Mouse (Mus musculus) limb, embryonic 12.5 days (tissue): ENCODE data around the gene Eya2. TPM values are rescaled to one million over a fixed set of nuclear protein-coding genes. Genes with fewer than 3 reads are reported as not detected.
"Not testable (repeated sequence)": the region's sequence is repeated elsewhere in the genome, so short reads cannot be mapped to it uniquely, and the experiment has no call there.

Experiments
- ATAC-seq: fragments of 200-750 bp; cut with Nextera tagmentation; 2 replicates; pipeline ENCODE4 v1.8.0; 2017; ENCODE audit warnings: low read depth, moderate TSS enrichment; ENCODE audit not compliant: insufficient number of reproducible peaks, insufficient read depth, low FRiP score, low TSS enrichment
- H3K27ac ChIP-seq: fragments of 300-500 bp; sonication (generic); 2 replicates; pipeline ENCODE4 v1.5.1; 2016; ENCODE audit warnings: mild to moderate bottlenecking, moderate library complexity
- H3K27me3 ChIP-seq: fragments of 300-500 bp; sonication (generic); 2 replicates; pipeline ENCODE4 v1.6.1; 2016; ENCODE audit warnings: mild to moderate bottlenecking, moderate library complexity
- H3K36me3 ChIP-seq: fragments of 300-500 bp; sonication (generic); 2 replicates; pipeline ENCODE4 v1.6.1; 2016; ENCODE audit warnings: mild to moderate bottlenecking, moderate library complexity
- H3K4me1 ChIP-seq: fragments of 300-500 bp; sonication (generic); replicated peaks from 2 replicates; pipeline ENCODE4 v1.6.1; 2016
- H3K4me2 ChIP-seq: fragments of 300-500 bp; sonication (generic); 2 replicates; pipeline ENCODE4 v1.6.1; 2016; ENCODE audit warnings: mild to moderate bottlenecking, moderate library complexity
- H3K4me3 ChIP-seq: fragments of 300-500 bp; sonication (generic); replicated peaks from 2 replicates; pipeline ENCODE4 v1.5.1; 2016; ENCODE audit warnings: mild to moderate bottlenecking
- H3K9ac ChIP-seq: fragments of 300-500 bp; sonication (generic); replicated peaks from 2 replicates; pipeline ENCODE4 v1.6.1; 2016; ENCODE audit warnings: mild to moderate bottlenecking, moderate library complexity
- H3K9me3 ChIP-seq: fragments of 300-500 bp; sonication (generic); 2 replicates; pipeline ENCODE4 v1.6.1; 2016; ENCODE audit warnings: mild to moderate bottlenecking, moderate library complexity
- WGBS: fragments of 180-500 bp; shearing (Covaris S2); methylation state at CpG from one replicate; pipeline ENCODE4 v1.1.7; 2016; 5-methylcytosine and 5-hydroxymethylcytosine counted together
- polyA plus RNA-seq: library from polyadenylated mRNA; unstranded; fragments of >200 nt; fragmentation: Nextera tagmentation; extraction: Ambion mirVana; gene quantifications from 2 replicates; pipeline ENCODE4 v1.2.1, GENCODE M21; 2016

Gene Eya2
- 9.7 and 11.2 TPM in 2 replicates for polyA plus RNA-seq

DNA sequence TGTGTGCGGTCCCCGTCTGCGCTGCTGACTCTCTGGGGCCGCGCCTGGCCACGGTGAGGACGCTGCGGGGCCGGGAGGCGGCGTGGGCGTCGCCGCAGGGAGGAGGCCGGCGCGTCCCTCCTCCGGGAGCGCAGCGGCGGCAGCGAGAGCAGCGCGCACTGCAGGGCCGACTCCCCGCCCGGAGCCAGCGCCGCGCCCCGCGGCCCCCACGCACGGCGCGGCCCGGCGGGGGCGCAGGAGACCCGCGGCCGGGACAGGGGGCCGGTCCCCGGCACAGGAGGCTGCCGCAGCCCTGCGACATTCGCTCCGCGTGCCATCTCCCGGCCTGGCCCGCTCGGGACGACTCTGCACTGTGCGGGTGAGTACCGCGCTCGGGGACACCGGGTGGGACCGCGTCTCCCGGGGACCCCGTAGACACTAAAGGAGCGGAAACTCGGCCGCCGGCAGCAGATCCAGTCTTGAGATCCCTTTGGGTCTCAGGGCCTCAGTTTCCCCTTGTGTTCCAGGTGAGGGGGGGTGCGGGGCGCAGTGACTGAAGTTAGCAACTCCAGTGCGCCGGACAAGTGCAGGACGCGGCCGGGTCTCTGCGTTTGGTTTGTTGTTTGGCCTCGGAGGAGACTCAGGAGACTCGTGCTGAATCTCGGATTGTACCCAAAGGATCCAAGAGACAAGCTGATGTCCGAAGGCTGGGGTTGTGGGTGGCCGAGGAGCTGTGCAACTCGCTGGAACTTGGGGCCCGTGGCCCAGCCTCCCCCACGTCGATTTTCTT is at the start of gene Eya2:
Gene Eya2, plus strand, starts transcription at position 126 of the 769 bp plus-strand sequence.
- ATAC-seq = no peak
- H3K9me3 ChIP-seq = peaks cover 7% of the 10 kb centered on the region; the same call in 1 of the 2 replicates
- no peaks in the 10 kb centered on the region for H3K36me3 ChIP-seq
- H3K9ac ChIP-seq = peak within 1 kb of the TSS; percentile 80
- WGBS = 1% methylated on average over 66 of the region's 83 CpGs
- H3K27ac ChIP-seq = peak within 1 kb of the TSS; percentile 50; the same call in 1 of the 2 replicates
- peaks cover 66% of the 10 kb centered on the region for H3K27me3 ChIP-seq
- H3K4me1 ChIP-seq = peaks cover 43% of the 10 kb centered on the region
- H3K4me3 ChIP-seq = peak within 1 kb of the TSS; percentile 65
- peak within 1 kb of the TSS; percentile 97 for H3K4me2 ChIP-seq

DNA sequence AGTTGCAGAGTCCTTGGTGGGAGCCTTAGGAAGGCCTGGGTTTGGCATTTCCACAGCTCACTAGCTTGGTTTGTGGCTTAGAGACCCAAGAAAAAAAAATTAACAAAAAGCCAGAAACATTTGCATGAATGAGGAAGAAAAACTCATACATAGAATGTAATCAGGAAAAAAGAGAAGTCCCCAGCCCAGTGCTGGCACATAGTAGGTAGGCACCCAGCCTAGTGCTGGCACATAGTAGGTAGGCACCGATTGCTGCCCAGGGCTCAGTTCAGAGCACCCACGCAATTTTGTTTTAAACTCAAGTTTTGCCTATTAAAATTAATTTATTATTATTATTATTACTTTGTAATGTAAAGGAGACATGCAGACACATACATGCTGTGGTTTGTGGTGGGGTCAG is 49.1 kb upstream of the Eya2 start:
- Histone ChIP-seq H3K36me3 (no peaks in the 10 kb centered on the region), H3K4me3 (no peak overlapping the region), H3K4me2 (no peak overlapping the region), H3K9ac (no peak overlapping the region), H3K4me1 (peaks cover 12% of the 10 kb centered on the region), H3K27me3 (peaks cover 21% of the 10 kb centered on the region; the same call in 1 of the 2 replicates), H3K27ac (no peak overlapping the region), H3K9me3 (no peaks in the 10 kb centered on the region)
- WGBS = 92% methylated on average over 2 of the region's 2 CpGs
- ATAC-seq = no peak

DNA sequence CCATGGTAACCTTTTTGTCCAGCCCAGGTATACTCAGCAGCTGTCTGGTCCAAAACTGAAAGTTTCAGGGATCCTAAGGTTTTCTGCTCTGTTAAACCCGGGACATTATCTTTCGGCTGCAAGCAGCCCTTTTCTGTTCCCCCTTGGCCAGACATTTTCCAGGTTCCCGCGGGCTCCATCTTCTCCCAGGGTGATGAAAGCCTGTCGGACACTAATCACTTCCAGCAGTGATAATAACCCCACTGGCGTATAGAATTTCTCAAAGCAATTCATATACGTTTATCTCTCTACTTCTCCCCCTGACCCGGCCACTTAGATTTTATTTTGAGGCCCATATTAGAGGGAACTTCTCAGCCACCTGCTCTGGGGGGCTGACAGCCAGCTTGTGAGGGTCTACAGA is 48.5 kb upstream of the Eya2 start:
- 31% methylated on average over 8 of the region's 8 CpGs for WGBS
- H3K27ac ChIP-seq = no peak overlapping the region
- H3K27me3 ChIP-seq = peaks cover 18% of the 10 kb centered on the region; the same call in 1 of the 2 replicates
- ATAC-seq = peak; percentile 37; the same call in 1 of the 2 replicates
- peaks cover 12% of the 10 kb centered on the region for H3K4me1 ChIP-seq
- no peak overlapping the region for H3K9ac ChIP-seq
- H3K36me3 ChIP-seq = no peaks in the 10 kb centered on the region
- peak overlapping the region; percentile 10; the same call in 1 of the 2 replicates for H3K4me2 ChIP-seq
- no peak overlapping the region for H3K4me3 ChIP-seq
- no peaks in the 10 kb centered on the region for H3K9me3 ChIP-seq

DNA sequence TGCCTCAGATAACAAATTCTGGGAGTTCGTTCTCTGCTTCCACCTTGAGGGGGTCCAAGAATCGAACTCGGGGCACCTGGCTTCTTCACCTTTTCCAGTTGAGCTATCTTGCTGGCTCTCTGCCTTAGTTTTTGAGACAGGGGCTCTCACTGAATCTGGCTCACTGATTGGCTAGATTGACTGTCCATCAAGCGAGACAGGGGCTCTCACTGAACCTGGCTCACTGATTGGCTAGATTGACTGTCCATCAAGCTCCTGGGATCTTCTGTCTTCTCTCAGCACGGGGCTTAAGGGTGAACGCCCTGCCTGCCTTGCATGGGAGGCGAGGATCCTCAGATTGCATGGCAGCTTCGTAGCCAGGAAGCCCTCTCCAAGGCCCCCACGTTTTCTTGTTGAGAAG is 47.4 kb upstream of the Eya2 start:
- 52% methylated on average over 9 of the region's 9 CpGs for WGBS

DNA sequence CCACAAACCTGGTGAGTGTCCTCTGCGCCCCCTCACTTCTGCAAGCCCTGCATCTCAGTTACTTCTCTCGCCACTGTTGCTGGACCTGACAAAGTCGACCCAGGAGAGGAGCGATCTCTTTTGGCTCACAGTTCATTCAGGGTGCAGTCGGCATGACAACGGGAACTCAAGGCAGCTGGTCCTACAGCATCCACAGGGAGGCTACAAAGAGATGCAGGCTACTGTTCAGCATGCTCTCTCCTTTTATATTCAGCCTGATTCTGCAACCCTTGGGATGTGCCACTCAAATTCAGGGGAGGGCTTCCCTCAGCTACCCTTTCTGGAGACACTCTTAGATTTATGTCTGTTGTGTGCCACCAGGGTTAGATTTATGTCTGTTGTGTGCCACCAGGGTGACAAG is 46.2 kb upstream of the Eya2 start:
- H3K4me3 ChIP-seq = no peak overlapping the region
- H3K4me1 ChIP-seq = peaks cover 12% of the 10 kb centered on the region
- H3K4me2 ChIP-seq = no peak overlapping the region
- H3K9me3 ChIP-seq = no peaks in the 10 kb centered on the region
- H3K36me3 ChIP-seq = no peaks in the 10 kb centered on the region
- peaks cover 20% of the 10 kb centered on the region for H3K27me3 ChIP-seq
- no peak overlapping the region for H3K9ac ChIP-seq
- ATAC-seq = no peak
- WGBS = 79% methylated on average over 6 of the region's 6 CpGs
- H3K27ac ChIP-seq = no peak overlapping the region

More for the DNA sequence above, 47.4 kb upstream of the Eya2 start:
- H3K4me1 ChIP-seq = peaks cover 12% of the 10 kb centered on the region
- H3K27me3 ChIP-seq = peaks cover 17% of the 10 kb centered on the region; the same call in 1 of the 2 replicates
- H3K27ac ChIP-seq = no peak overlapping the region
- H3K4me2 ChIP-seq = no peak overlapping the region
- no peak for ATAC-seq
- no peaks in the 10 kb centered on the region for H3K36me3 ChIP-seq
- H3K9me3 ChIP-seq = no peaks in the 10 kb centered on the region
- no peak overlapping the region for H3K4me3 ChIP-seq
- no peak overlapping the region for H3K9ac ChIP-seq

DNA sequence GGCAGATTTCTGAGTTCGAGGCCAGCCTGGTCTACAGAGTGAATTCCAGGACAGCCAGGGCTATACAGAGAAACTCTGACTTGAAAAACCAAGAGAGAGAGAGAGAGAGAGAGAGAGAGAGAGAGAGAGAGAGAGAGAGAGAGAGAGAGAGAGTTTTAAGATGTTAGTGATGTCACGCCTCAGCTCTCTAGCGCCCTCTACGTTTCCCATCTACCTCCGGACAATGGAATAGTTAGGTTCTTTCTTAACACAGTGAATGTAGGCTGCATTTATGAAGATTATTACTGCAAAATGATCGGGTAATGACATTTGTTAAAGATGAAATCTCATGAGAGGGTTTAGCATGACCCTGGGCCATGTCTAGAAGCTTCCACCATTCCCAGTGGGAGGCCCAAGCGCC is 44.4 kb upstream of the Eya2 start:
- H3K9me3 ChIP-seq, H3K9ac ChIP-seq, ATAC-seq, H3K4me3 ChIP-seq, H3K4me2 ChIP-seq, H3K27ac ChIP-seq, H3K36me3 ChIP-seq: not testable (repeated sequence)
- peaks cover 17% of the 10 kb centered on the region for H3K27me3 ChIP-seq
- H3K4me1 ChIP-seq = peaks cover 12% of the 10 kb centered on the region
- 76% methylated on average over 7 of the region's 7 CpGs for WGBS

DNA sequence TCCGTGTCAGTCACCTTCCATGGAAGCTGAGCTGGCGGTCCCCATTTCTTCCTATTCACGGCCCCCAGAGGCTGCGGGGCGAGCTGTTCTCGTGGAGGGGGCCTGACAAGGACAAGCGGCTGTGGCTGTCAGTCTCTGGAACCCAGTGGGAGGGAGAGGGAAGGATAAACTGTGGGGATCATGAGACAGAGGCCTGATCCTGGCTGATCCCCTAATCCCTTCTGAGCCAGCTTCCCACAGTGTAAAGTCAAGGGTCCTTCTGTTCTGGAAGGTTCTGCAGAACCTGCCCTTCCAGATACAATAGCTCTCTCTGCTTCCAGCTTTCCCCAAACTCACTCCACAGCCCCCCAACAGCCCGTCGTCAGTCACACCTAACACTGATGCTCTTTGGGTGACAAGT is 40.8 kb upstream of the Eya2 start:
- H3K36me3 ChIP-seq = no peaks in the 10 kb centered on the region
- no peak overlapping the region for H3K9ac ChIP-seq
- no peak overlapping the region for H3K4me2 ChIP-seq
- H3K27me3 ChIP-seq = peaks cover 35% of the 10 kb centered on the region
- H3K4me3 ChIP-seq = no peak overlapping the region
- H3K4me1 ChIP-seq = peaks cover 2% of the 10 kb centered on the region; the same call in 1 of the 2 replicates
- no peak for ATAC-seq
- H3K9me3 ChIP-seq = no peaks in the 10 kb centered on the region
- H3K27ac ChIP-seq = no peak overlapping the region
- 59% methylated on average over 9 of the region's 9 CpGs for WGBS

DNA sequence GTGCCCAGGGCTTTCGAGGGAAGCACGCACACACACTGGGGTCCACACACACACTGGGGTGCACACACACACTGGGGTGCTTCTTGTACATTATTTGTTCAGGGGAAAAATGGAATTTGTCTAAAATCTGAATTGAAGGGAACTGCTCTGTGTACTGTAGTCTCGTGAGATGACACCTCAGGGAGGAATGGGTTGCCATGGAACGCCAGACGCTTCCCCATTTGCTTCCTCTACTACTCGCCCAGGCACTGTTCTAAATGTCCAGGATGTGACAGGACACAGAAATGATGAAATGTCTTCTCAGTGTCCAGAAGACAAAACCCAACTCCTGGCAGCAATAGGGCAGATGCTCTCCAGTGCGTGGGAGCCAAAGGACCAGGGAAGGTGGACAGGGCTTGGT is 37.6 kb upstream of the Eya2 start:
- peaks cover 18% of the 10 kb centered on the region for H3K4me1 ChIP-seq
- H3K4me2 ChIP-seq = no peak overlapping the region
- H3K9me3 ChIP-seq = no peaks in the 10 kb centered on the region
- peaks cover 45% of the 10 kb centered on the region for H3K27me3 ChIP-seq
- no peak overlapping the region for H3K9ac ChIP-seq
- H3K27ac ChIP-seq = no peak overlapping the region
- ATAC-seq = no peak
- no peak overlapping the region for H3K4me3 ChIP-seq
- 87% methylated on average over 7 of the region's 7 CpGs for WGBS
- H3K36me3 ChIP-seq = no peaks in the 10 kb centered on the region

DNA sequence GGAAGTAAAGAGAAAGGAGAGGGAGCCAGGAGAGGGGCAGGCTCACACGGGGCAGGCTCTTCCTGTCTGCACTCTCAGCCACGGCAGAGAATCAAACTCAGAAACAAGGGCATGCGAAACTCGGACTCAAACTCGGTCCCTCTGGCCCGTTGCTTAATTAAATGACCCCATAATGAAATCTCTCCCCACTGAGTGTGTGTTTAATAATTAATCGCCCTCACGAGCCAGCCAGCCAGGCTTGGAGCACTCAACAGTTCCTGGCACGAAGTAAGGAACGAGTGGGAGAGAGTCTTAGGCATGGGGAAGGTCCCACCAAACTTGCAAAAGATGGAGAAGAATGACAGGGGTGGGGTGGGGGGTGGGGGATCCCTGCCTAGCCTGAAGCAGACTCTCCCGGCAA is 35.9 kb upstream of the Eya2 start:
- no peak for ATAC-seq
- H3K4me2 ChIP-seq = no peak overlapping the region
- H3K27ac ChIP-seq = no peak overlapping the region
- H3K9me3 ChIP-seq = no peaks in the 10 kb centered on the region
- peaks cover 50% of the 10 kb centered on the region for H3K27me3 ChIP-seq
- no peak overlapping the region for H3K9ac ChIP-seq
- H3K36me3 ChIP-seq = no peaks in the 10 kb centered on the region
- no peak overlapping the region for H3K4me3 ChIP-seq
- H3K4me1 ChIP-seq = peaks cover 27% of the 10 kb centered on the region
- 54% methylated on average over 11 of the region's 11 CpGs for WGBS

DNA sequence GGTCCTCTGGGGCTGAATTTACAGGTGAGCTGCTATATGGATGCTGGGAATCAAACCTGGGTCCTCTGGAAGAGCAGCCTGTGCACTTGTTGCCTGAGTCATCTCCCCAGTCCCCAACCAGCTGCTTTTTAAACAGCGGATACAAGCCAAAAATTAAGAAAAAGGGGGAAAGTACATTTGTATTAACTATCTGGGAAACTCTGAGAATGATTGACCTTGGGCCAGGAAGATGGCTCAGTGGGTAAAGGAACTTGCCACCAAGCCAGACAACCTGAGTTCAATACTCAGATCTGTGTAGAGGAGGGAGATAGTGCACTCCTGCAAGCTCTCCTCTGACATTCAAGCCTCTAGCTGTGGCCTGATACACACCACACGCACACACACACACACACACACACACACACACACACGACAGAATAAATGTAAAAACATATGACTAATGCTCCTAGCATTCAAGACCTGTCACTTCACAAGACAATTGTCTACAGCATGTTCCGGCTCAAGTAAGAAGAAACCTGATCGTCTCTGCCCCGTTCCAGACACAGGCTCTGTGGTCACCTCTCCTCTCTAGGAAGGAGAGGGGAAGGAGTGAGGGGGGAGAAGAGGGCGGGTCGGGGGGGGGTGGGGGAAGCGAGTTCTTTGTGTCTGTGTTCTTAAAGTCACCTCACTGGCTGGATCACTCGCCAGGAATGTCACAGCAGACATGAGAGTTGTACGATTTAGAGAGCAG is 35.2 kb upstream of the Eya2 start:
- no peaks in the 10 kb centered on the region for H3K36me3 ChIP-seq
- WGBS = 28% methylated on average over 11 of the region's 11 CpGs
- no peak for ATAC-seq
- no peak overlapping the region for H3K4me2 ChIP-seq
- H3K27ac ChIP-seq = peak overlapping the region; percentile 24; the same call in 1 of the 2 replicates
- peaks cover 33% of the 10 kb centered on the region for H3K4me1 ChIP-seq
- no peaks in the 10 kb centered on the region for H3K9me3 ChIP-seq
- no peak overlapping the region for H3K9ac ChIP-seq
- H3K27me3 ChIP-seq = peaks cover 58% of the 10 kb centered on the region
- H3K4me3 ChIP-seq = no peak overlapping the region

DNA sequence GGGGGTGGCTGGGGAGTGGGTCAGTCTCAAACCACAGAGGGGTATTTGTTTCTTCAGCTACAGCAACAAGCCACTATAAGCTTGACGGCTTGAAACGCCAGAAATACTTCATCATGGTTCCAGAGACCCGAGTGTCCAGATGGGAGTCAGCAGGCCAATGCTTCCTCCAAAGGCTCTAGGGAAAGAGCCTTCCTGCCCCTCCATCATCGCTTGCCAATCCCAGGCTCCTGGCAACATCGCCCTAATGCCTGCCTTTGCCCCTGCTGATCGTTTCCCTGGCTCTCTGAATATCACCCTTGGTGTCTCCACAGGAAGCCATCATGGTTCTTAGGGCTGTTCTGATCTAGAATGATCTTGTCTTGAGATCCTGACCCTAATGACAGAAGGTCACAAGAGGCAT is 33.0 kb upstream of the Eya2 start:
- no peak overlapping the region for H3K4me2 ChIP-seq
- ATAC-seq = no peak
- no peak overlapping the region for H3K9ac ChIP-seq
- 72% methylated on average over 6 of the region's 6 CpGs for WGBS
- peaks cover 51% of the 10 kb centered on the region for H3K4me1 ChIP-seq
- no peak overlapping the region for H3K4me3 ChIP-seq
- H3K9me3 ChIP-seq = no peaks in the 10 kb centered on the region
- no peak overlapping the region for H3K27ac ChIP-seq
- no peaks in the 10 kb centered on the region for H3K36me3 ChIP-seq
- H3K27me3 ChIP-seq = peaks cover 63% of the 10 kb centered on the region
